Mouse (Mus musculus) bone marrow, adult 2 months (tissue): Measurements from ENCODE around the gene Rpl23.

Source experiments
- CTCF ChIP-seq: fragments of 200-500 bp; IDR thresholded peaks from 2 replicates; pipeline ENCODE4 v1.5.1; 2011; ENCODE audit warnings: low read length, control low read depth; ENCODE audit not compliant: control insufficient read depth, insufficient read depth
- POLR2A ChIP-seq: fragments of 200-500 bp; IDR thresholded peaks from 2 replicates; pipeline ENCODE4 v1.6.1; 2011; ENCODE audit warnings: low read depth, mild to moderate bottlenecking, control low read depth, low read length, borderline replicate concordance; ENCODE audit not compliant: control insufficient read depth

DNA sequence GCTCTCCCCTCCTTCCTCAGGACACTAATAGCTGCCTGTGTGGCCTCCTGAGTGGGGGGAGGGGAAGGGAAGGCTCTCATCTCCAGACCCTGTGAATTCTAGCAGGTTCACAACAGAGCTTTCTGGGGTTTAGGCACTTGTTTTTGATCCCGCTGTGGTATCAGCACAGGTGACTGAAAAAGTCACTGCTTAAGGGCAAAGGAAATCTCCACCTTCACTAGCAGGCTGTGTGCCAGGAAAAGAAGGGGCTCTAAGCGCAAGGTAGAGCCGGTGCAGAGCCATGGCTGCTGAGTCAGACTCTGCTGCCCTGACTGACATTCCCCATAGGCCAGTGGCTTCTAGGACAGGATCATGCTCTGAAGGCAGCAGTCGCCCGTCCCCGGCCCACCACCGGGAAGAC is 53.5 kb downstream of the Rpl23 start:
- TF ChIP-seq POLR2A (no peak), CTCF (no peak)
